Mouse (Mus musculus) hindbrain, embryonic 11.5 days (tissue): ENCODE measurements around the gene Cd3eap. TPM values are rescaled to one million over a fixed set of nuclear protein-coding genes. Genes with fewer than 3 reads are reported as not detected.

ENCODE experiments used
- ATAC-seq: fragments of 200-750 bp; cut with Nextera tagmentation; 2 replicates; pipeline ENCODE4 v1.8.0; 2017; ENCODE audit warnings: mild to moderate bottlenecking, moderate TSS enrichment, moderate library complexity; ENCODE audit not compliant: low FRiP score
- DNase-seq: peaks from one replicate; pipeline ENCODE4 v3.0.0-alpha.2; 2015; ENCODE audit warnings: low spot score
- H3K27ac ChIP-seq: fragments of 300-500 bp; sonication (generic); 2 replicates; pipeline ENCODE4 v1.5.1; 2014; ENCODE audit warnings: mild to moderate bottlenecking, low read depth, low read length
- H3K27me3 ChIP-seq: fragments of 300-500 bp; sonication (generic); 2 replicates; pipeline ENCODE4 v1.6.1; 2014; ENCODE audit warnings: mild to moderate bottlenecking, low read length, moderate library complexity, mixed read lengths; ENCODE audit not compliant: control insufficient read depth, insufficient read depth
- H3K36me3 ChIP-seq: fragments of 300-500 bp; sonication (generic); 2 replicates; pipeline ENCODE4 v1.6.1; 2014; ENCODE audit warnings: mild to moderate bottlenecking, low read length, moderate library complexity, mixed read lengths; ENCODE audit not compliant: control insufficient read depth, insufficient read depth
- H3K4me1 ChIP-seq: fragments of 300-500 bp; sonication (generic); replicated peaks from 2 replicates; pipeline ENCODE4 v1.6.1; 2014; ENCODE audit warnings: low read length, mixed read lengths; ENCODE audit not compliant: control insufficient read depth, insufficient read depth
- H3K4me2 ChIP-seq: fragments of 300-500 bp; sonication (generic); replicated peaks from 2 replicates; pipeline ENCODE4 v1.6.1; 2014; ENCODE audit warnings: mild to moderate bottlenecking, low read depth, low read length
- H3K4me3 ChIP-seq: fragments of 300-500 bp; sonication (generic); 2 replicates; pipeline ENCODE4 v1.5.1; 2014; ENCODE audit warnings: low read depth, low read length
- H3K9ac ChIP-seq: fragments of 300-500 bp; sonication (generic); 2 replicates; pipeline ENCODE4 v1.6.1; 2014; ENCODE audit warnings: low read depth, low read length
- H3K9me3 ChIP-seq: fragments of 300-500 bp; sonication (generic); 2 replicates; pipeline ENCODE4 v1.6.1; 2016; ENCODE audit warnings: low read length; ENCODE audit not compliant: control insufficient read depth
- WGBS: fragments of 180-500 bp; shearing (Covaris S2); extraction: QIAGEN DNeasy Blood & Tissue Kit; methylation state at CpG from one replicate; pipeline ENCODE4 v1.1.7; 2014; 5-methylcytosine and 5-hydroxymethylcytosine counted together
- polyA plus RNA-seq: library from polyadenylated mRNA; unstranded; fragments of >200 nt; fragmentation: Nextera tagmentation; extraction: Ambion mirVana; gene quantifications from 2 replicates; pipeline ENCODE4 v1.2.1, GENCODE M21; 2014

Cd3eap gene
- polyA plus RNA-seq, 1 experiment from 2014 or later, result 14.7 TPM

DNA sequence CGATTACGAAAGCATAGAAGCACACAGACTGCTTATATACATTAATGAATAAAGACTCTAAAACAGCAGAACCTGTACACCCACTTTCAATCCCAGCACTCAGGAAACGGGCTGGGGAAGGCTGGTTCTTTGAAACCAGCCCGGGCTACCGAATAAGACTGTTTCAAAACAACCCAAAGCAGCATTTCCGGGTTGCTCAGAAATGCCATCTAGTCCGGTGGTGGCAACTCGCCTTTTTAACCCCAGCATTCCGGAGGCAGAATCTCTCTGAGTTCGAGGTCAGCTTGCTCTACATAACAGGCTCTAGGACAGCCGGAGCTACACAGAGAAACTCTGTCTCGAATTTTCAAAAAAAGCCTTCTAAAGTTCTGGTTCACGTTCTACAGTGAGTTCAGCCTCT, 649 bp downstream of the Cd3eap start:
- H3K4me2 ChIP-seq, result peak overlapping the region; percentile 96
- peaks cover 15% of the 10 kb centered on the region; the same call in 1 of the 2 replicates for H3K4me1 ChIP-seq
- H3K36me3 ChIP-seq, result peaks cover 14% of the 10 kb centered on the region
- ATAC-seq, result no peak
- no peak for DNase-seq
- peak overlapping the region; percentile 62 for H3K4me3 ChIP-seq
- 24% methylated on average over 13 of the region's 13 CpGs for WGBS
- no peaks in the 10 kb centered on the region for H3K9me3 ChIP-seq
- H3K9ac ChIP-seq, result peak overlapping the region; percentile 59
- no peak overlapping the region for H3K27ac ChIP-seq
- H3K27me3 ChIP-seq, result peaks cover 4% of the 10 kb centered on the region; the same call in 1 of the 2 replicates

- peak overlapping the region; percentile 5; the same call in 1 of the 2 replicates for H3K4me3 ChIP-seq
- H3K4me1 ChIP-seq, result peaks cover 15% of the 10 kb centered on the region; the same call in 1 of the 2 replicates
- peaks cover 16% of the 10 kb centered on the region for H3K36me3 ChIP-seq
- peaks cover 4% of the 10 kb centered on the region; the same call in 1 of the 2 replicates for H3K27me3 ChIP-seq
- no peak overlapping the region for H3K27ac ChIP-seq
- DNase-seq (no peak), ATAC-seq (no peak)
- H3K9ac ChIP-seq, result no peak overlapping the region
- H3K9me3 ChIP-seq, result no peaks in the 10 kb centered on the region
- peak overlapping the region; percentile 96; the same call in 1 of the 2 replicates for H3K4me2 ChIP-seq
- 92% methylated on average over 25 of the region's 25 CpGs for WGBS
Measured at GRCm38 (mm10) chr7:19357381-19358375, 1.6 kb downstream of the Cd3eap start.

- no peak for ATAC-seq
- Histone ChIP-seq H3K27me3 (peaks cover 3% of the 10 kb centered on the region; the same call in 1 of the 2 replicates), H3K36me3 (peaks cover 16% of the 10 kb centered on the region), H3K4me2 (no peak overlapping the region), H3K4me3 (no peak overlapping the region), H3K9me3 (no peaks in the 10 kb centered on the region), H3K27ac (no peak overlapping the region), H3K4me1 (peaks cover 10% of the 10 kb centered on the region; the same call in 1 of the 2 replicates), H3K9ac (no peak overlapping the region)
- no peak for DNase-seq
- WGBS, result 71% methylated on average over 10 of the region's 10 CpGs
Measured at GRCm38 (mm10) chr7:19356311-19356710, 3.0 kb downstream of the Cd3eap start.

- DNase-seq (no peak), ATAC-seq (no peak)
- H3K36me3 ChIP-seq, result peaks cover 20% of the 10 kb centered on the region
- H3K9ac ChIP-seq, result no peak overlapping the region
- H3K27ac ChIP-seq, result no peak overlapping the region
- H3K4me2 ChIP-seq, result no peak overlapping the region
- 0 out of 2 replicates have a peak, but pooled peaks cover 4% of the 10 kb centered on the region for H3K4me1 ChIP-seq
- no peak overlapping the region for H3K4me3 ChIP-seq
- WGBS, result 88% methylated on average over 5 of the region's 5 CpGs
- no peaks in the 10 kb centered on the region for H3K27me3 ChIP-seq
- no peaks in the 10 kb centered on the region for H3K9me3 ChIP-seq
Measured at GRCm38 (mm10) chr7:19354991-19355390, 4.3 kb downstream of the Cd3eap start.

DNA sequence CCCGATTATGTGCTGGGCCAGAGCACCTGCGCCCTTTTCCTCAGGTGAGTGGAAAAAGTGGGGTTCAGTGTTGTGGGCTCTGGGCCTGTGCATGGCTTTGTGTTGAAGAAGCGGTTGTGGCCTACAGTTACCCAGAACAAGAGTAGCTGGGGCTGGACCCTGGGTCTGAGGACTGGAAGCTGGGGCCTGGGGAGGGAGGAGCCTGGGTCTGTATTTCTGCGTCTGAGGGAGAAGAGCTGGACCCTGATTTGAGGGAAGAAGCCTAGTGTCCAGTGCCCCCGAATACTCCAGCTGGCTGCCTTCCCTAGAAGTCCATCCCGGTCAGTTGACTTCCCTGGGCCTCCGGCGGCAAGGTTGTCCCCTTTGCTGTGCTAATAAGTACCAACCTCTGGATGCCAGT, 9.1 kb downstream of the Cd3eap start:
- no peaks in the 10 kb centered on the region for H3K9me3 ChIP-seq
- no peak overlapping the region for H3K9ac ChIP-seq
- no peak overlapping the region for H3K4me2 ChIP-seq
- peaks cover 14% of the 10 kb centered on the region for H3K36me3 ChIP-seq
- DNase-seq, result no peak
- H3K27me3 ChIP-seq, result no peaks in the 10 kb centered on the region
- 93% methylated on average over 7 of the region's 8 CpGs for WGBS
- no peaks in the 10 kb centered on the region for H3K4me1 ChIP-seq
- H3K4me3 ChIP-seq, result no peak overlapping the region
- H3K27ac ChIP-seq, result no peak overlapping the region
- ATAC-seq, result no peak

DNA sequence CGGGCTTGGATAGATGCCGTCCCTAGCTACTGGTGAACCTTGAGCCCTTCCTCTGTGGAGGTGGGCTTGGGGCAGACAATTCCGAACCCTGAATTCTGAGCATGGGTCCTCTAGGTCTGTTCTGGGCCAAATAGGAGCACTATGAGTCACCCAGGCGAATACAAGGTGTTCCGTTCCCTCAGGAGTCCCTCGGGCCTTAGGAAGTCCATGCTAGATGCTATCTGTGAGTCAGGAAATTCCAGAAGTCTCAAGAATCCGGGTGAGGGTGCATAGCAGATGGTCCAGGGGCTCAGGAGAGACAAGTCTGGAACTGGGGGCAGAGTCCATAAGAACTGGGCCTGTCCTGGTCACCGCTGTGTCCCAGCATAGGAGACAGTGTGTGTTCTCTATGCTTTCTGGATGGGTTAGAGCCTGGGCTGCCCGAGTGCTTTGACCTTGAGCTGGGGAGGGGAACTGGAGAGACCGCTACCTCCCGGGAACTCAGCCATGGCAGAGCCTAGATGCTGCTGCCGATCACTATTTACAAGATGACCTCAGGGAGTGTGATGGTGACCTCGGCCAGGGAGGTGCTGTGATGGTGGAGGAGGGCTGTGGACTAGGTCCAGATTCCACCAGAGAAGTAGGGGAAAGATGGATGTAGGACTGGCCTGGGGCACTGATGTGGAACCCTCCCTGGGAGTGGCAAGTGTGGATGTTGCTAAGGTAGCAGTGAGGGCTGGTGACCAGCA, 9.9 kb downstream of the Cd3eap start:
- WGBS, result 90% methylated on average over 13 of the region's 13 CpGs

GRCm38 (mm10) chr7:19344938-19345471, 14.3 kb downstream of the Cd3eap start:
- Histone ChIP-seq H3K9ac (peak overlapping the region; percentile 64), H3K4me3 (peak overlapping the region; percentile 55), H3K4me2 (peak overlapping the region; percentile 85), H3K9me3 (no peaks in the 10 kb centered on the region), H3K4me1 (0 out of 2 replicates have a peak, but pooled peaks cover 5% of the 10 kb centered on the region), H3K27me3 (peaks cover 12% of the 10 kb centered on the region), H3K27ac (peak overlapping the region; percentile 48; the same call in 1 of the 2 replicates), H3K36me3 (no peaks in the 10 kb centered on the region)
- DNase-seq, result peak; percentile 96
- WGBS, result 1% methylated on average over 31 of the region's 31 CpGs
- peak; percentile 95 for ATAC-seq

More for the DNA sequence above, 9.9 kb downstream of the Cd3eap start:
- Histone ChIP-seq H3K9me3 (no peaks in the 10 kb centered on the region), H3K9ac (no peak overlapping the region), H3K27ac (no peak overlapping the region), H3K4me3 (no peak overlapping the region), H3K27me3 (no peaks in the 10 kb centered on the region), H3K4me2 (no peak overlapping the region), H3K36me3 (peaks cover 10% of the 10 kb centered on the region), H3K4me1 (0 out of 2 replicates have a peak, but pooled peaks cover 2% of the 10 kb centered on the region)
- DNase-seq, result no peak
- no peak for ATAC-seq

DNA sequence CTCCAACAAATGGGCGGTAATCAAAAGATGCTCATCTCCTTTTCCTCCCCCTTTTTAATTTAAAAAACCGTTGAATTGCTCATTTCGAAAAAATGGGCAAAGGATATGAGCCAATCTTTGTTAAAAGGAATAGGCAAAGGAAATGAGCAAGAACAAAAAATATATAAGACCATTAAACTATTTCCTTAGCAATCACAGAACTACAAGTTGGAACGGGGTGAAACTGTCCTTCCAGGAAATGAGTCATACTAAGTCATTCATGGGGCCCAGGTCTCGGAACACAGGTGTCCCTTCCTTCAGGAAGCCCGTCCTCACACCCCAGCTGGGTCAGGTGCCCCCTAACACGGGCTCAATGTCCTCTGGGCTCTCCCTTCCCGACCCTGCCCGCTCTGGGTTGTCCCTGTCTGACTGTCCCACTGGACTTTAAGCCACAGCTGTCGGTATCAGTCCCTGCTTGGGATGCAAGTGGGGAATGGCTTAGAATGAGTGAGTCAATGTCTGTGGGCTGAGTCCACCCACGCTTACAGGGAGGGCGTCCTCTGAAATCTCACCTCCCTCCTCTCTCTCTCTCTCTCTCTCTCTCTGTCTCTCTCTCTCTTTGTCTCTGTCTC, 14.9 kb downstream of the Cd3eap start, which contains the start of gene Ercc1:
Gene Ercc1, plus strand, starts transcription at position 542 of the 611 bp plus-strand sequence.
- Histone ChIP-seq H3K27ac (peak within 1 kb of the TSS; percentile 48; the same call in 1 of the 2 replicates), H3K4me2 (peak within 1 kb of the TSS; percentile 85), H3K4me3 (peak within 1 kb of the TSS; percentile 55), H3K9me3 (no peaks in the 10 kb centered on the region), H3K9ac (peak within 1 kb of the TSS; percentile 64), H3K27me3 (peaks cover 12% of the 10 kb centered on the region), H3K36me3 (no peaks in the 10 kb centered on the region), H3K4me1 (0 out of 2 replicates have a peak, but pooled peaks cover 5% of the 10 kb centered on the region)
- WGBS, result 28% methylated on average over 12 of the region's 12 CpGs
- ATAC-seq (0 out of 2 replicates have a peak, but pooled peaks have one; percentile 3), DNase-seq (peak; percentile 31)
